Mouse (Mus musculus) ES-E14 (cell line): ENCODE results near the gene Ift20.

ENCODE experiments used
- HCFC1 ChIP-seq: IDR thresholded peaks from 2 replicates; pipeline ENCODE4 v1.6.1; 2012; ENCODE audit warnings: low read length, inconsistent platforms, borderline replicate concordance; ENCODE audit not compliant: insufficient read depth
- MAFK ChIP-seq: IDR thresholded peaks from 2 replicates; pipeline ENCODE4 v1.6.1; 2014; ENCODE audit warnings: mild to moderate bottlenecking, low read depth, low read length, inconsistent platforms; ENCODE audit not compliant: insufficient read depth

DNA sequence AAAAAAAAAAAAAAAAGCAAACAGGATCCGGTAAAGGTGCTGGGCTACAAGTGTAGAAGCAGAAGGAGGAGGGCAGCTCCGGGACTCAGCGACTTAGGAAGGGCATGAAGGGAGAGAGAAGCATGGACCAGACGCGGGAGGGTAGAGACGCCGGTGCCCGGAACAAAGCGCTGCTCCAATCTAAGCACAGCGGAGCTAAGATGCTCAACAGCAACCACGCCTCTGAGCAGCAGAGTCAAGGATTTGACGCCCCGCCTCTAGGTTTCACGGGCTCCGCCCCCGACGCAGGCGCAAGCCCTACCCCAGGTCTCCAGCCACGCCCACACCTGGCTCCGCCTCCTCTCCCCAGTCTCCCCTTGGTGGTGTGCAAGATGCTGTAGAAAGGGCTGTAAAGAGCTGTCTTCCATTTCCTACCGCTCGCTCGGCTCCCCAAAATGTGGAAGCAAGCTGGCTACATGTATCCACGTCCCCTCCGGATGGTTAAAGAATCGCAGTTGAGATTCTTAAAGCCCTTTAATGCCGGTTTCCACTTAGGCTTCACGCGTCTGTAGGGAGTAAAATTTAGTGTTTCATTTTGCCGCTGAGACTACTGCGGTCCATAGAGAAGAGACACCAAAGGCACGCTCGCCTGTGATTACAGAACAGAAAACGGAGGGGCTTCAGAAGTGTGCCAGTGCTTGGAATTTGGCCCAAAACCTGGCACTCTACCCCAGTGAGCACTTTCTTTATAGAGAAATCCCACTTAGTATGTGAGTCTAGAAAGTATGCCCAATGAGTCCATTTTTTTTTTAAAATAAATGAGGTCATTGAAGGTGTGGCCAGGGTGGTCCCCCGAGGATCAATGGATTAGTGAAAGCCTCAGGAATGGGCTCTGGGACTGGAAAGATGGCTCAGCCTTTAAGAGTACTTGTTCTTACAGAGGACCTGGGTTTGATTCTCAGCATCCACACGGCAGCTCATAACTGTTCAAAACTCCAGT is 38.3 kb upstream of the Ift20 start, which contains the start of gene Sarm1:
- TF ChIP-seq HCFC1 (peak; percentile 49; the same call in 1 of the 2 replicates), MAFK (no peak)
